Mouse (Mus musculus) heart, postnatal 10 days (tissue): Measurements from ENCODE around the gene Lrrc4. TPM values are rescaled to one million over a fixed set of nuclear protein-coding genes. Genes with fewer than 3 reads are reported as not detected.

Experiments used
- DNase-seq, 2 experiments: peaks; one replicate each; pipeline ENCODE4 v3.0.0; 2021
- intact Hi-C: fragments of 180-260 bp; cut with DNase I; formaldehyde crosslinking; loops from one replicate; pipeline ENCODE4 v1.15.1; 2025
- total RNA-seq, 2 experiments: library from RNA; stranded (reverse); gene quantifications; 2 replicates each; pipeline ENCODE4 v1.2.3; 2021

Lrrc4 gene
- total RNA-seq, 2 experiments from 2014 or later, result 0.42 to 0.43 TPM

DNA sequence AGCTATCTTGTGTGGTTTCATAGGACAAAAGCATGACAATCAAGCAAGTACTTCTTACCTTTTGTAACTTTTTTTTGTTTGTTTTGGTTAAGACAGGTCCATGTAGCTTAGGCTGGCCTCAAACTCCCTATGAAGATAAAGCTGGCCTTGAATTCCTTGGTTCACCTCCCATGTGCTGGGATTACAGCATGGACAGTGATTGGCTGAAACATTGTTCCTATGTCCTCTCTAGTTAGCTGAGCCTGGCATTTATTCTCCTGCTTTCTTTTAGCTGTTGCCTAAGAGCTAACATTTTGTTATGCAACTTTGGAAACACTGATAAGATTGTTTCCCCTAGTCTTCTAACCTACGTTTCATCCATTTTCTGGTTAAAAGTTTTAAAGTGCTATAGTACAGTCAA, 93.9 kb downstream of the Lrrc4 start:
- intact Hi-C loops, result no loop called here
- DNase-seq, result no peak

DNA sequence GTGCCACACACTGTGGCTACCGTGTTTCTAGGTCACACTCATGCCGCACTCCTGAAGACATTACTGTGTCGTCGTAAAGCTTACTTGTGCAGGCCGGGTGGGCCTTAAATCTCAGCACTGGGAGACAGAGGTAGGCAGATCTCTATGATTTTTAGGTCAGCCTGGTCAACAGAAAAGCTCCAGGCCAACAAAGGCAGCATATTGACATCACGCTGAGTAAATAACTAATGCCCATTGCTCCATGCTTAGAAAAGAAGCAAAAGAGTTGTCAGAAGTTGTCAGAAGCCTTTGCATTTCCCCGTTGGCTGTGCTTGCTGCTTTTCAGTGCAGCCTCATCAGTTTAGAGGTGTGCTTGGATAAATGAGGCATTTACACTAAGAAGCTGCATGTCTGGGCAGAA, 94.9 kb downstream of the Lrrc4 start:
- DNase-seq, result no peak
- intact Hi-C loops, result no loop called here

DNA sequence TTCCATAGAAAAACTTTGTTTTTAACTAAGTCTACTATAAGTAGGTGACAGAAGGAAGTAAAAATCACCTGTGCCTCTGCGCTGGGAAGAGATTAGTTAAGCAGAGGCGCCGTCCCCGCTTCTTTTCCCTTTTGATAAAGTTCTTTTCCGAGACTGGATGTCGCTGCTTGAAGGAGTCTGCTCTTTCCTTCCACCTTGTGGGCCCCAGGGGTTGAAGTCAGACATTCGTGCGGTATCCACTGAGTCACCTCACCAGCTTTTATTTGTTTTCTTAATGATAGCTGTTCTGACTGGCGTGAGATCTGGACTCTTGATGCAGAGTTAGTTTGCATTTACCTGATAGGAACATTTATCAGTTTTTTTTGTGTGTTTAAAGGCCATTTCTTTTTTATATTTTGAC, 96.4 kb downstream of the Lrrc4 start:
- intact Hi-C loops, result no loop called here
- DNase-seq, result no peak

DNA sequence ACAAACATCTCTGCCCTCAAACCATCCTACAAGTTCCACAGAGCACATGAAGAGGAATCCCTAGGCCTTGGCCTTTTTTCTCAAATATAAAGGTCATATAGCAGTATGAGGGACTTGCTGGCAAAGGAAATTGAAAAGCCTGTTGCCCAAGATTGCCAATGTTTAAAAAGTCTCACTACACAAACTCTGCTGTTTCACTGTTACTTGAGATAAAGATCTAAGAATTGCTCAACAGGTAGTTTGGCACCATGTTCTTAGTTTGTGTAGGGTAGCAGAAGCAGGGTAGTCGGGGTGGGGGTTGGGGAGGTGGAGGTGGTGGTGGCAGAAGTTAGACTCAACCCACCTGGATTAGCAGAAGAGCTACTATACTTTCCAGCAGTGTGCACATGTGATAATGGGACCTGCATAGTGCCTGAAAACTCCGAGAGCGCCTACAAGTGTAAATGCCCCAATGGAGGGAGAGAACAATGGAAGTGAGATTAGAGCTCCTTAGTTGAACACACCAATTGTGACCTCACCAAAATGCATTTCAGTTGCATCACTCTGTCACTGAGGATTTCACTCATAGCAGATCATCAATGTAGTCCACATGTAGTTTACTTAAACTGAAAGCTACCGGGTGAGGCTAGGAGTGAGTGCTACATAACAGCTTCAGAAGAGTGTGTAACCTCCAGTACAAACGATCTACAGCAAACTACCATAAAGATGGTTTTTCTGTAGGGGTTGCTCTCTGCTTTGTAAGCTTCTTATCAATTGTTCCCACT, 97.5 kb downstream of the Lrrc4 start:
- no peak for DNase-seq
- intact Hi-C loops, result no loop called here

DNA sequence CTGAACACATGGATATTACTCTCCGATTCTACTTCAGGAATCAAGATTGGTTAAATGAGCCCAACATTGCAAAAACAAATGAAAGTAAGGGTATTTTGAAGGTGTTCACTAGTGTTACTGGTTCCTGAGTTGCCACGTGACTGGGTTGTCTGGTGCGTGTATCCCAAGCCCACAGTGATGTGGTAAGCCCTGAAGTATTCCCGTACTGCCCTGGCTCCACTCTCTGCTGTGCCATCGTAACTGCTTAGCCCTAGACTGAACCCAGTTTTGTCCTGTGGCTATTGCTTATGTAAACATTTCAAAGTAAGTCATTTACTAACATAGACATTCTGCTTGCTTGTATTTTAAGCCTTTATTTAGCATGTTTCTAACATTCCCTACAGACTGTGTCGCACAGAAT, 100.3 kb downstream of the Lrrc4 start:
- intact Hi-C loops, result no loop called here

DNA sequence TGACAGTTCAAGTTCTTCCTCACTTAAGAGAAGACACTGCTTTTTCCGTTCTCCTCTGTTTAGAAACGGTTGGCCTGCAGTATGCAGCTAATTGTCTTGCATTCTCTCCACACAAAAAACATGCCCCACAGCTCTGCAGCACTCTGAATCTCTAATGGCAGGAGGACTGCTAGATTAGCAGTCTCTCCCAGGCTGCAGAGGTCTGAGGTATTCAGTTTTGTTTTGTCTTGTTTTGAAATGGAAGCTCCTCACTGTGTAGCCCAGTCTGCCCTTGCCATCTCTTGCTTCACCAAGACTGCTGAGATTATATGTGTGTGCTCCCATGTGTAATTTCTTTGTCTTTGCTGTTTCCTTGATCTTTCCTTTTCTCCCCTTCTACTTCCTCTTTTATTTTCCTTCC, 101.9 kb downstream of the Lrrc4 start:
- no peak for DNase-seq
- intact Hi-C loops, result no loop called here

More for the DNA sequence above, 100.3 kb downstream of the Lrrc4 start:
- DNase-seq, result no peak

DNA sequence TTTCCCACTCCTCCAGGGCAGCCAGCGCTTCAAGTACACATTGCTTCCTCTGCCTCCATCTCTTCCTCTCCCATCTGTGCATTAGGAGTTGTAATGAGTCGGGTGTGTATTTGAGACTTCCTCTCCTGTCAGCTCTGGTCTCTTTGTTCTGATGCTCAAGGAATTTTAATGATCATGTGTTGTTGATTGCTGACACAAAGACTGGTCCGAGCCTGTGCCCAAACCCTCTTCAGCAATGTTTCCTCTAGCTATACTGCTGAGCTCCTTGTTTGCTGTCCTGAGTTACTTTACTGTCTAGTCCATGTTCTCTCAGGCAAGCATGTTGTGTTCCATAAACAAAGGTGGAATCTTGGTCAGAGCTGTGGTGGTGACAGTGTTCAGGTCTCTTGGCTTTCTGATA, 102.3 kb downstream of the Lrrc4 start:
- no peak for DNase-seq
- intact Hi-C loops, result no loop called here

DNA sequence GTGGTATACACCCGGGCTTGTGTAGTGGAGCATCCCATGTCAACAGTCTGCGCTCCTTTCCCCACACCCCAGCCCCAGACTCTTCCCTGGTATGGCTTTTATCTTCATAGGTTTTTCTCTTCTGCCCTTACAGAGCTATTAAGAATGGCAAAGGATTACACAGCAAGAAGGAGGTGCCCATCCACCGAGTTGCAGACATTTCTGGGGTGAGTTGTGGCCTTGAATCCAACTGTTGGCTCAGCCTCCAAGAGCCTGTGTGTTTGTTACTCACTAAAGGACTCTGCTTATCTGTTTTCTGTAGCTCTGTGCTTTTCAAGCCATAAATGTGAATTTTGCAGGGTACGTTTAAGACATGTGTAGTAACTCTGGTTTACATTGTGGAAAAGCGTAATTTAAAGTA, 106.8 kb downstream of the Lrrc4 start:
- intact Hi-C loops, result no loop called here
- DNase-seq, result no peak

DNA sequence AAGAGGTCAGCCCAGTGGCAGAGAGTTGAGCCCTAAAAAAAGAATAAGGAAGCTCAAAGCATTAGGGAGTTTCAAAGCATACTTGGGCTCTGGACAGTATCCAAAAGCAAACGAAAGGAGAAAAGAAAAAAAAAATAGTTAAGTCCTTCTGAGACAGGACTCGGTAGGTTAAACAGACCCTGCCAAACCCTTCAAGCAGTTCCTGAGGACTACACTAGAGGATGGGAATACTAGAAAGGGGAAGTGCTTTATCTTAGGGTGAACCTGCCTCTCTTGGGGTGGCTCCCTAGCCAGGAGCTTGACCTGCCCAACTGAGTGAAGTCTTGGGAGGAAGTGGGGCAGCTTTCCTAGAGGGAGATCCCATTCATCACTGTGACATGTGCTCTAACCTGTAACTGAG, 108.5 kb downstream of the Lrrc4 start:
- intact Hi-C loops, result no loop called here
- no peak for DNase-seq

DNA sequence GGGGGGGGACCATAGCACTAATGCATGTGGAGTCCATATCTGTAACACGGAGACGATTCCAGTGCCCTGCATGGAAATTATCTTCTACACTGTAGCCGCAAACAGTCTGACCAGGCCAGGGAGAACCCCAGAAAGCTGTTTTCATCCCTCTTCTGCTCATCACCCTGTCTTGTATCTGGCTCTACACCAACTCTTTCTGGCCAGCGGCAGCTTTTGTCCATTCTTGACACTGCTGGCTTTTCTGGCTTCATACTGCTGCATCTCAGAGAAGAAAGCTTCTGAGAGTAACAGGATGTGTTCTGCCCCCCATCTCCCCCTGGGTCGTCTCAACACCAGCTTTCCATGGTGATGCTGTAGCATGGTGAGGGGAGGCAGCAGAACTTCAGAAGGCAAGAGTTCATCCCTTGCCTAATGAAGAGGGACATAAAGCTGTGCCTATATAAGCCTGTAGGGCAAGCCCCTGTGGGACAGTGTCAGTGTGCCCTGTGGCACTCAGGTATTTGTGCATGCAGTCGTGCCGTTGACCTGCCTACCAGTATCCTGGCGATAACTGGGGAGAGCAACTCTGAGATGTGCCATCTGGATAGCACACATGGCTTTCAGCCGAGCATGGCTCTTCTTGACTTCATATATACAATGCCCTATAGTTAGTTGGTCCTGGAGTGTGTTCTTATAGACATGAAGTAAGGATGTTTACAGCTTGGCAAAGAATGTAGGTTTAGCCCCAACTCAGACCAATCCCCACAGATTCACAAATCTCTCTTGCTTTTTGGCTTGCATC, 111.0 kb downstream of the Lrrc4 start:
- intact Hi-C loops, result no loop called here
- DNase-seq, result no peak

DNA sequence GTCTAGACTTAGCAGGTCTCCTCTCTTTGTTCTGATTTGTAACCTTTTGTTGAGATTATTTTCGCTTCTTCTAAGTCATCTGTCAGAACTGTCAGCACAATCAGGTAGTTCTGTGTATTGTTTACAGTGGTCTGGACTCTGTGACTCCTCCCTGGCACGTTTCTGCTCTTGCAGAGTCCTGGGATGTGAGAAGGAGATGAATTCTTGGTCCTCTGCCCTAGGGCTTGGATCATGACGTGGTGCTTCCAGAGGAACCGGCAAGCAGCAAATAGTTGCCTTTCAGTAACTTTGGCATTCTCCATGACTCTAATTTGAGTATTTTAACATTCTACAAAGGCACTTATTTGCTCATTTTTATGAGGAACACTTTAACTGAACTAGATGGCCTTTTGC, 113.7 kb downstream of the Lrrc4 start:
- intact Hi-C loops, result no loop called here
- DNase-seq, result peak; percentile 35 to 39

DNA sequence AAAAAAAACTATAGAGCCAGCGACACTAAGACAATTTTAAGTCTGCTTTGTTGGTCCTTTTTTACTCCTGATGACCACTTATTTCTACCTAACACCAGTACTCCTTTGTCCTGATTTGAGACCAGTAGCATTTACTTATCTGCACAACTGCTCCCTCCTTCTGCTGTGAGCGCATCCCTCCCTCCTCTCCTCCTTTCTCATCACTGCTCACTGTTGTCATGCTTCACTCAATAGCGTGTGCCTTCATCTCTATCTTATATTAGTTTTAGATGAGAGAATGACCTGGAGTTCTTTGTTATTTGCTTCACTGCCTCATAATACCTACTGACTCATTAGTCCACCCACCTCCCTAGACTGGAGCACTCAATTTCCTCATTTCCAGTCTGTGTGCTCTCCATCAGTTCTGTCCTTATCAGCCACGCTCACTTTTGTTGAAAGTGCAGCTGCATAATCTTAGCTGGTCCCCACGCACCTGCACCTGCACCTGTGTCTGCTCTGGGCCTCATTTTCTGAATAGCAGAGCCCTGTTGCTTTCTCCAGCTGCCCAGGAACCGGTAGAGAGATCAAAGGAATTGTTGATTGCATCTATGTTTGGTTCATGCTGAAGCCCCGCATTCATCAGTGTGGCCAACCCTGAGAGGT, 114.2 kb downstream of the Lrrc4 start:
- intact Hi-C loops, result no loop called here
- no peak for DNase-seq

DNA sequence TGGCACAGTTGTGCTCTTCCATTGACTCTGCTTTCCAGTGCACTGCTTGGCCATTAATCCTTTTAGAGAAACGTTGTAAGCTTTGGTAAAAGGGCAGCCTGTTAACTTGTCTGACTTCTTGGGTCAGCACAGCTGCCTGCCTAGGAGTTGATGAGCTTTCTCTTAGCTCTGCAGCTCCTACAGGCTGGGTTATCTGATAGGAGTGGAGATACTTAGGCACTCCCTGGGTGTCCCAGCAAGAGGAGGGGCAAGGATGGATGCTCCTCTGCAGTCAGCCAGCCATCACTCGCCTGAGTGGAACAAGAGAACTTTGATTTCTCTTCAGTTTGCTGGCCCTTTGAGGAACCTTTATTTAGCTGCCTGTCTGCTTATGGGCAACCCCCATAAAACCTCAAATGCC, 121.5 kb downstream of the Lrrc4 start:
- no peak for DNase-seq
- intact Hi-C loops, result no loop called here

DNA sequence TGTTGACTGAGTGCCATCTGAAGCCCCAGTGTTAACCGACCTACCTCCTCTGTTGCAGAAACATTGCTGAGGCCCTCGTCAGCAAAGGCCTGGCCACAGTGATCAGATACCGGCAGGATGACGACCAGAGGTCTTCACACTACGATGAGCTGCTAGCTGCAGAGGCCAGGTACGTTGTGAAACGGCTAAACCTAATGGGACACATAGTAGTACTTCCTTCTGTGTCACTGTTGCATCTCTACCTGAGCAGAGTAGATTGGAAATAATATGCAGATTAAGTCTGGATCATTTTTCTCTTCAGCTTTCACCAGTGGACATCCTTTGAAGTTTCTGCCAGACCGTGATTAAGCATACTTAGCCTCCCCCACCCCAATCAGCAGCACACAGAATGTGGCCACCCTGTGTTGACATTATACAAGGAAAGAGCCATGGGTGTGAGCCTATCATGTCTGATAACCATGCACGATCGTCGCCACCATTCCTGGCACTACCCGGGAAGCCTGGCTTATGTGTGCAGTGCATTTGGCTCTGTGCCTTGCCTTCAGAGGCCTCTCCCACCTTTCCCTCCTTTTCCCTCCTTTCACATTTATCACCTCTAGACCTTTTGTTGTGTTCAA, 124.5 kb downstream of the Lrrc4 start:
- intact Hi-C loops, result no loop called here

DNA sequence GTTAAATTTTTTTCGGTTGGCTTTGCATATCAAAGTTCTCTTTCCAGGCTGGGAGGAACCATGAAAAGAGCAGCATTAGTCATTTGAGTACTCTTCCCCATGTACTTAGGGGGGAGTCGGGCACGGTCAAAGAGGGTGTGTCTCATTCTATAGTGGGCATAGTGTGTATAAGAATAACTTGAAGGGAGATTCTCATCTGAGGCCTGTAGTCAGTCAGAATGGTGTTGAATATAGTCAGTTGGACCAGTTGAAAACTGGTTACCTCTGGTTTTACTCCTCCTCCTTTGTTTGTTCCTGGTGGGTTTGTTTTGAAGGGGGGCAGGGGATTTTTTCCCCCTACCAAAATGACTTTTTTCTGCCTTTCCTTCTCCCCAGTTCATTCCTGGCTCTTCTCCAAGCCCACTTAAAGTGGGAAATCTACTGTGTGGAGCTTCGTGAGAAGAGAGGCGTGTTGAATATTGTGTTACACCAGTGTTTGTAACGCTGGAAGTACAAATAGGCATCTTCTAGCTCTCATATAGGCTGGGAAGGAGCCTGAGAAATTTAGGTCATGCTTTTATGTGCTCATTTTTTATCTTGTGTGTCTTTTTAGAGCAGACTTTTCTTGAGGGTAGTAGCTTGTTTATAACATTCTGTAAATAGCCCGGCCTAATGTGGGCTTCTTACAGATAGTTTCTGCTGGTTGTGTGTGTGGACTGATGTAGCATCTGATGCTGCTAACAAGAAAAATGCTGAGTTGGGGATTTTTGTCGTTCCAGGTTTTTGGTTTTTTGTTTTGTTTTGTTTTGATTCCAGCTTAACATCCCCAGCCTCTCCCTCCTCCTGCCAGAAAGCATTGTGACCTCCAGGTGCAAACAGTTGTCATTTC, 125.2 kb downstream of the Lrrc4 start:
- no peak for DNase-seq
- intact Hi-C loops, result no loop called here

More for the DNA sequence above, 124.5 kb downstream of the Lrrc4 start:
- peak; percentile 24 to 26 for DNase-seq

DNA sequence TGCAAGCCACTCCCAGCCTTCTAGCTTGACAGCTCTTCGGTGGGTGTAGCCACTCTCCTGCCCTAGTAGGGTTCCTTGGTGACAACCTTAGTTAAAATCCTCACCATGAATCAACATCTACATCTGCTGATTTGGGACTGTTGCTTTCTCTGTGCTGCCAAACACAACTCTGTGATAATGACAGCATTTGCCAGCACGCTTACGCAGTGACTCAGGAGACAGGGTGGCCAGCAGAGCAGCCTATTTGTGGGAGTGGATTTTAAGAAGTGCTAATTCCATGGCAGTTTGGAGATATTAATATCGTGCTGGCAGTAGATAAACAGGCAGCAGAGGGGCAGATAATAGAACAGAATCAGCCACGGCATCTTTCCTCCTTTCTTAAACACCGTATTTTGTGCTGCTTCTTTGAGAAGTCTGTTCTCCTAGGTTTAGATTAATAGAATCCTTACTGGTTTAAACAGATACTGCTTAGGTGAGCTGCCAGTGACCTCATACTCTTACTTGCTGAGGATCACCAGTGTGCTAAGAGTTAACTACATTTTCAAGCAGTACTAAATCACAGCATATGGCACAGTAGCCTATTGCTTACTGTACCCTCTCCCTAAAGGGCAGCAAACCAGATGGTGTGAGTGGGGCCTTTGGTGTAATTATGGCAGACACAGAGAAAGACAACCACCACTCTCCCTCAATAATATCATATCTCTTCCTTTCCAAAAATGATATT, 126.0 kb downstream of the Lrrc4 start:
- DNase-seq, result peak; percentile 29 to 33
- intact Hi-C loops, result no loop called here

DNA sequence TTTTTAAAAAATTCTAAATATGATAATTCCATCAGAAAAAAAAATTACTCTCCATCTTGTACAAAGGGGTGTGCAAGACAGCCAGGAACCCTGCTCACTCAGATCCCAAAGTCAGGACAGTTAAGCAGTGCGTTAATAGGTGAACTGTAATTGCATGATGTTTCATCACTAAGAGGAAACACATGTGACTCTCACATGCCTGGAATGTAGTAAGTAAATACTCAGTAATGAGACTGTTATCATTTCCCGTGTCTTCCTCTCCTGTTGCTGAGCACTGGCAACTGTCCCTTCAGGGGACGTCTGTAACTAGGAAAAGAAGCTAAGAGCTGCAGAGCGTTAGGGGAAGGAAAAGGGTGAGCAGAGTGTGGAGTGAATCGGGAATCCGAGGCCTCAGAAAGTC, 126.9 kb downstream of the Lrrc4 start:
- intact Hi-C loops, result no loop called here
- DNase-seq, result no peak

DNA sequence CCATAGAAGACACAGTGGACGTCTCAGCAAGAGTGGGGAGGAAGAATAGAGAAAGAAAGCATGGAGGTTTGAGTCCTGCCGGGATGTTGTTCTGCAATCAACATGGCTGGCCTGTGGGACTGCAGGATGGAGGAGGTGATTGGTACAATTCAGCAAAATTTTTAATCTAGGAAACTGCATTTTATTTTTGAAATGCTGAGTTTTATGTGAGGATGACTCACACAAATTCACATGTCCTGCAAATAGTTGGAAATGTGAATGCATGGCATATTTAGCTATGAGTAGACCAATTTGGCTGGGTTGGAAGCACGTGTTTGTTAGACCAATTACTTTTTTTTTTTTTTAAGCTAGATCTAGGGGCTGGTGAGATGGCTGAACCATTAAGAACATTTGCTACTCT, 134.3 kb downstream of the Lrrc4 start:
- DNase-seq, result no peak
- intact Hi-C loops, result no loop called here

DNA sequence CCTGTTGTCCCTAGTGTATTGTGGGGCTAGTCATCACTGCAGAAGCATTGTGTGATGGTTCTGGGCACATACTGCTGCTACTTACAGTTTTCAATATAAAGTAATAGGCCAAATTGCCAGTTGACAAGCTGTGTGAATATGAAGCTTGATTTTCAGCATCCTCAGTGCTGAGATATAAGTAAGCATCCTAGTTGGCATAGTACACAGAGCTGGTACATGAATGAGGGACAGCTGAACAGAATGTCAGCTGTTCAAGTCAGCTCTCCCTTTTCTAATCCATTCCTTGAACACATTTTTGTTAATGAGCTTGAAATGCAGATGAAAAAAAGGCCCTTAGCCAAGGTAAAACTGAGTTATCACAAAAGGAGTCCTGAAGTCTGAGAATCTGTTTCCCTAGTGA, 138.9 kb downstream of the Lrrc4 start:
- DNase-seq, result no peak
- intact Hi-C loops, result no loop called here

DNA sequence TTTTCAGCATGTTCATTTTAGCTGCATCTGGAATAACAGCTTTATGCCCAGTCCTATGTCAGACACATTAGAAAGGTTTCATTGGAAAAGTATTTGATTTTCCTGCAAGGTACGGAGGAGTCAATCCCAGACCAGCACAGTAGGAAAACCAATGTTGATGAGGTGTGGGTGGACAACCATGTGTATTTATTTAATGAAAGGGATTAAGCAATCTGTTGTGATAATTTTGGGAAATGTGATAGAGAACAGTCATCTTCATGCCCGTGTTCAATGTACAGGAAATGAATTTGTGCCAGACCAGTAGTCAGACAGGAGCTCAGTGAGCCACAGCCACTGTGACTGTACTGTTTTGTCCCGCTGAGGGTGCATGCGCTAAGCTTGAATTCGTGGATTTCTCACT, 143.8 kb downstream of the Lrrc4 start:
- intact Hi-C loops, result no loop called here
- DNase-seq, result no peak
